Mouse (Mus musculus) ES-E14 (cell line): ENCODE data around the gene Gstm4.

Source experiments
- CHD2 ChIP-seq: IDR thresholded peaks from 2 replicates; pipeline ENCODE4 v1.6.1; 2014; ENCODE audit warnings: mild to moderate bottlenecking, low read depth, low read length, inconsistent platforms
- MAFK ChIP-seq: IDR thresholded peaks from 2 replicates; pipeline ENCODE4 v1.6.1; 2014; ENCODE audit warnings: mild to moderate bottlenecking, low read depth, low read length, inconsistent platforms; ENCODE audit not compliant: insufficient read depth
- ZC3H11A ChIP-seq: IDR thresholded peaks from 2 replicates; pipeline ENCODE4 v1.6.1; 2012; ENCODE audit warnings: low read depth, mild to moderate bottlenecking, inconsistent platforms, low read length, borderline replicate concordance
- ZNF384 ChIP-seq: IDR thresholded peaks from 2 replicates; pipeline ENCODE4 v1.6.1; 2012; ENCODE audit warnings: low read depth, low read length, inconsistent platforms

GRCm38 (mm10) chr3:108067370-108067934 is 22.8 kb upstream of the Gstm4 start:
- no peak for TF ChIP-seq CHD2
- TF ChIP-seq MAFK: no peak
- no peak for TF ChIP-seq ZNF384
- no peak for TF ChIP-seq ZC3H11A
